Mouse (Mus musculus): ENCODE measurements around the gene Ahcy. TPM values are rescaled to one million over a fixed set of nuclear protein-coding genes. Genes with fewer than 3 reads are reported as not detected.

Ahcy gene
- polyA plus RNA-seq, 1 experiment from 2014 or later = 14.4 TPM

DNA sequence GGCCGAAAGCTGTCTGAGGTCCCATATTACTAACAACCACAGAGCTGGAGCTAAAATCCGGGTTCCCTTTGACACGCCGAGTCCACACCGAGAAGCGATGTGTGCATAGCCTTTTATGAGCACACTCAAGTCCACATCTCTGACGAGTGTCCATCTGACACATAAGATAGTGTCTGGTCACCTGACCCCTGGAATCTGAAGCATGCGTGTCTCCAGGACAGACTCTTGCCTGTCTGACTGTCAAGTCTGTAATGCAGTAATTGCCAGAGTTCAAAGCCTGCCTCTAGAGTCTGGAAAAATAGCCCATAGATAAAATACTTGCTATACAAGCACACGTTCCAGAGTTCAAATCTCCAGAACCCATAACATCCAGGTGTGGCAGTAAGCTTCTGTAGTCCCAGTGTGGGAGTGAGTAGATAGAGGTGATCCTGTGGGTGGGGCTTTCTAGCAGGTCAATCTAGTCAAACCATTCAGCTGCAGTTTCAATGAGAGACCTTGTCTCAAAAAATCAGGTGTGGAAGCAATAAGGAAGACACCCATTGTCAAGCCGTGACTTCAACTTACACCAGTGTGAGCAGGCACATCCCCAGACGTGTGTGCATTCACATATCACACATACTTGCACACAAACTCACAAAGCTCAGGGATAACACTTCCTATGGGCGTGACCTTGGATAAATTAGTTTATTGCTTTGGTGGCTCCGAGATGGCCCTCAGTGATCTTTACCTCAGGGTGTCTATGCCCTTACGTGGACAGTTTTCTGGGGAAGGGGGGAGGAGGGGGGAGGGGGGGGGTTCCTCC is 25.9 kb upstream of the Ahcy start:
- Histone ChIP-seq H3K4me2 (replicated peaks; ENCODE audit: low read depth, low read length) (no peak overlapping the region), H3K27me3 (replicated peaks; ENCODE audit: insufficient read depth, low read length) (no peaks in the 10 kb centered on the region), H3K9ac (replicated peaks; ENCODE audit: low read depth) (no peak overlapping the region), H3K4me3 (ENCODE audit: low read depth, low read length) (no peak overlapping the region), H3K4me1 (ENCODE audit: insufficient read depth, low read depth, low read length) (no peaks in the 10 kb centered on the region), H3K27ac (ENCODE audit: low read length) (no peak overlapping the region), H3K36me3 (ENCODE audit: insufficient read depth, low read length) (no peaks in the 10 kb centered on the region), H3K9me3 (ENCODE audit: low read length) (no peaks in the 10 kb centered on the region)
- no peak for ATAC-seq
- no peak for DNase-seq (ENCODE audit: low spot score)
- 55% methylated on average over 14 of the region's 14 CpGs for WGBS
- TF ChIP-seq EP300 (IDR thresholded peaks at IDR 0.05) (no peak), CTCF (IDR thresholded peaks at IDR 0.05) (no peak)

DNA sequence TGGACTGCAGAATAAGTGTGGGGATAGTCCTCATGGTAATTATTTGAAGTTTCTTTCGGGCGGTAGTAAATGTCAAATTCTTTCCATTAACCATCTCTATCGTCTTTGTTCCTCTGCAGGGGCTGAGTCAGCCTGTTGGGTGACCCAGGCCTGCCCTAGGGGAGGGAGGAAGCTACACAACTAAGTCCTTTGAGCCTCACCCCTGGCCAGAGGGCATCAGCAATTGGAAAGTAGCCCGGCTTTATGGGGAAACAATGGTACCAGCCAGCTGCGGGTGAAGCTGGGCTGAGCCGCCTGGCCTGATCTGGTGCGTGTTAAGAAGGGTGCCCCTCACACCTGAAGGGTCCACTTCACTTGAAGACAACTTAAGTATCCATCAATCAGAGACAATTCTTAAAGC is 25.1 kb upstream of the Ahcy start:
- no peak overlapping the region for H3K9ac ChIP-seq (replicated peaks; ENCODE audit: low read depth)
- no peak overlapping the region for H3K4me2 ChIP-seq (replicated peaks; ENCODE audit: low read depth, low read length)
- TF ChIP-seq CTCF (IDR thresholded peaks at IDR 0.05) = no peak
- no peak for TF ChIP-seq EP300 (IDR thresholded peaks at IDR 0.05)
- H3K27ac ChIP-seq (ENCODE audit: low read length) = no peak overlapping the region
- H3K4me3 ChIP-seq (ENCODE audit: low read depth, low read length) = no peak overlapping the region
- H3K36me3 ChIP-seq (ENCODE audit: insufficient read depth, low read length) = no peaks in the 10 kb centered on the region
- WGBS = 59% methylated on average over 7 of the region's 7 CpGs
- H3K27me3 ChIP-seq (replicated peaks; ENCODE audit: insufficient read depth, low read length) = no peaks in the 10 kb centered on the region
- ATAC-seq = no peak
- no peaks in the 10 kb centered on the region for H3K9me3 ChIP-seq (ENCODE audit: low read length)
- no peaks in the 10 kb centered on the region for H3K4me1 ChIP-seq (ENCODE audit: insufficient read depth, low read depth, low read length)
- no peak for DNase-seq (ENCODE audit: low spot score)

DNA sequence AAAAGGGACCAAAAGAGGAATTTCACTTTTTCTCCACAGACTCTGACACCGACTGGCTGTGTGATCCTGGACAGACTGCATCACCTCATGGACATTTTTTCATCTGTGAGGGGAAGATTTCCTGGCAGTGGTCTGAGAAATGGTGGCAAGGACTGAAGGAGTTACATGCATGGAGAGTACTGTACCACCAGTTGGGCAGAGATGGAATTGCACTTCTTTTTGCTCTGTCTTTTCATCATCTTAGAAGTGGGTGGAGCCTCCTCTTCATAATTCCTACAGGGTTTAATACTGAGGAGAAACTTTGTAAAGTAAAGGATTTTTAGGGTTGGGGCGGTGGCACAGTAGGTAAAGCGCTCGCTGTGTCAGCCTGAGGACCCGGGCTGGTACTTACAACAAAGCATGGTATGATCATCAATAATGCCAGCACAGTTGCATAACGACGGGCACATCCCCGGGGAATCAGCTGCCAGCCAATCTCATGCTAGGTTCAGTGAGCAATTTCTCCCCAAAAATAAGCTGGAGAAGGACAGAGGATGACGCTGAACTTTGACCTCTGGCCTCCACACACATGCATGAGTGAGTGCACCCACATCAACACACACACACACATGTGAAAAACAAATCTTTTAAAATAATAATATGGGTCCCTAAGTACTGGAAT is 24.6 kb upstream of the Ahcy start:
- no peak overlapping the region for H3K27ac ChIP-seq (ENCODE audit: low read length)
- TF ChIP-seq EP300 (IDR thresholded peaks at IDR 0.05) = no peak
- TF ChIP-seq CTCF (IDR thresholded peaks at IDR 0.05) = peak; percentile 35
- no peak overlapping the region for H3K4me2 ChIP-seq (replicated peaks; ENCODE audit: low read depth, low read length)
- no peaks in the 10 kb centered on the region for H3K36me3 ChIP-seq (ENCODE audit: insufficient read depth, low read length)
- 89% methylated on average over 9 of the region's 9 CpGs for WGBS
- no peak overlapping the region for H3K4me3 ChIP-seq (ENCODE audit: low read depth, low read length)
- DNase-seq (ENCODE audit: low spot score) = peak; percentile 47
- H3K4me1 ChIP-seq (ENCODE audit: insufficient read depth, low read depth, low read length) = no peaks in the 10 kb centered on the region
- no peaks in the 10 kb centered on the region for H3K27me3 ChIP-seq (replicated peaks; ENCODE audit: insufficient read depth, low read length)
- no peak overlapping the region for H3K9ac ChIP-seq (replicated peaks; ENCODE audit: low read depth)
- no peaks in the 10 kb centered on the region for H3K9me3 ChIP-seq (ENCODE audit: low read length)
- no peak for ATAC-seq

DNA sequence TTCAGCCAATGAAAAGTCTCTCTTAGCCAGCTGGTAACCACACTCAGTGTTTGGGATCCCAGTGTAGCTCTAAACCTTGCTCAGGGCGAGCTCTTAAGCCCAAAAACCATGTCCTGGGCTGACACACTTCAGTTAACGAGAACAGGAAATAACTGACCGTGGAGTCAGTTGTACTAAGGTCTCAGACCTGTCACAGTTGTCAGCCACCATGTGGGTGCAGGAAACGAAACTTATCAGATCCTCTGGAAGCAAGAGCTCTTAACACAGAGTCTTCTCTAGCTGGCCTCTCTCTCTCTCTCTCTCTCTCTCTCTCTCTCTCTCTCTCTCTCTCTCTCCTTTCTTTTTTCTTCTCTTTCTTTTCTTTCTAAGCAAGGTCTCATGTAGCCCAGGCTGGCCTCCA is 19.1 kb upstream of the Ahcy start:
- no peaks in the 10 kb centered on the region for H3K9me3 ChIP-seq (ENCODE audit: low read length)
- no peak overlapping the region for H3K4me3 ChIP-seq (ENCODE audit: low read depth, low read length)
- no peaks in the 10 kb centered on the region for H3K27me3 ChIP-seq (replicated peaks; ENCODE audit: insufficient read depth, low read length)
- TF ChIP-seq EP300 (IDR thresholded peaks at IDR 0.05) (no peak), CTCF (IDR thresholded peaks at IDR 0.05) (no peak)
- no peak overlapping the region for H3K9ac ChIP-seq (replicated peaks; ENCODE audit: low read depth)
- H3K4me2 ChIP-seq (replicated peaks; ENCODE audit: low read depth, low read length) = no peak overlapping the region
- H3K36me3 ChIP-seq (ENCODE audit: insufficient read depth, low read length) = no peaks in the 10 kb centered on the region
- no peak overlapping the region for H3K27ac ChIP-seq (ENCODE audit: low read length)
- DNase-seq (ENCODE audit: low spot score) (no peak), ATAC-seq (no peak)
- H3K4me1 ChIP-seq (ENCODE audit: insufficient read depth, low read depth, low read length) = no peaks in the 10 kb centered on the region
- 24% methylated on average over 4 of the region's 4 CpGs for WGBS

DNA sequence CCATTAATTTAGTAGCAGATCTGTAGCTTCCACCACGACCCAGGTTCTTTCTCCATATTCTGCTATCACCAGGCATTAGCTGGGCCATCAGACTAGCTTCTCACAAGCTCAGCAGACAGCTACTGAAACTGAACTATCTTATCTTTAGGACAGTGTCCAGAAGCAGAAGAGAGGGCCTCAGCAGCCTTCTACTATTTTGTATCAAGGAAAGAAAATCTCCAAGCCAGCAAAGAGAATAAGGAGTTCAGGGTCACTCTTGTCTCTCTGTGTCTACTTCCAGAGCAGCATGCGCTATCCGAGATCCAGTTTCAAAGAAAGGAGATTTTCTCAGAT is 17.4 kb upstream of the Ahcy start:
- H3K4me3 ChIP-seq (ENCODE audit: low read depth, low read length) = no peak overlapping the region
- no peak for ATAC-seq
- no peaks in the 10 kb centered on the region for H3K36me3 ChIP-seq (ENCODE audit: insufficient read depth, low read length)
- H3K4me1 ChIP-seq (ENCODE audit: insufficient read depth, low read depth, low read length) = no peaks in the 10 kb centered on the region
- no peaks in the 10 kb centered on the region for H3K27me3 ChIP-seq (replicated peaks; ENCODE audit: insufficient read depth, low read length)
- H3K9ac ChIP-seq (replicated peaks; ENCODE audit: low read depth) = no peak overlapping the region
- no peak overlapping the region for H3K27ac ChIP-seq (ENCODE audit: low read length)
- H3K9me3 ChIP-seq (ENCODE audit: low read length) = no peaks in the 10 kb centered on the region
- 78% methylated on average over 3 of the region's 3 CpGs for WGBS
- H3K4me2 ChIP-seq (replicated peaks; ENCODE audit: low read depth, low read length) = no peak overlapping the region
- TF ChIP-seq CTCF (IDR thresholded peaks at IDR 0.05) (no peak), EP300 (IDR thresholded peaks at IDR 0.05) (no peak)
- no peak for DNase-seq (ENCODE audit: low spot score)

DNA sequence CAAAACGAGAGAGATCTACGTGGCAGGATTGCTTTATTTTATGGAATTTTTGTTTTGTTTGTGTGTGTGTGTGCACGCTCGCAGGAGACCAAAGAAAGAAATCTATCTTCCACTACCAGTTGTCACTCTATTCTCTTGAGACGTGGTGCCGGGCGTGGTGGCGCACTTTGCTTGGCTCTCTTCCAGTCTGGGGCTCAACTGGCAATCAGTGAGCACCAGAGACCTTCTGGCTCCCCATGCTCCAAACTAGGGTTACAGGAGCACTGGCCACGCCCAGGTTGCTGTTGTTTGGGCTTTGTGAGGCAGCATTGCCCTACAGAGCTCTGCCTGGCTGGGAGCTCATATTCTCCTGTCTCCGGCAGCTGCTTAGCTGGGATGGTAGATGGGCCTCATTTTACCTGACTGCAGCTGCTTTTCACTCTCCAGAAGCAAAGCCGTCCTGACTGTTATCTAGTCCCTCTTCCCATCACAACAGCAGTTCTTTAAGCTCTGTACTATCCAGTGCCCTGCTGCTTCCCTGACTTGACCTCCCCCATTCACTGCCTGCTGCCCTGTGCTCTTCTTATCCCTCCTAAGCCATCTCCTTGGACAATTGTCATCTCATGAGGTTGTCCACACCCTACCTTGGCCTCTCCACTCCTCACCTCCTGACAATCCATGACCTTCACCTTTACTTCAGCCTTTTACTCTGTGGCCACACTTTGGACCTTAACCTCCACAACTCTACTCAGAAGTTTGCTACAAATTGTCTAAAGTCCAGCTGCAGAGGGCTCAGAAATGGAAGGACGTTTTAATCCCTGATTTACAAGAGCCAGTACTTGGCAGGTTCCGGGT is 16.8 kb upstream of the Ahcy start:
- TF ChIP-seq CTCF (IDR thresholded peaks at IDR 0.05) = no peak
- no peak for TF ChIP-seq EP300 (IDR thresholded peaks at IDR 0.05)
- Histone ChIP-seq H3K4me2 (replicated peaks; ENCODE audit: low read depth, low read length) (no peak overlapping the region), H3K27ac (ENCODE audit: low read length) (no peak overlapping the region), H3K4me3 (ENCODE audit: low read depth, low read length) (no peak overlapping the region), H3K27me3 (replicated peaks; ENCODE audit: insufficient read depth, low read length) (no peaks in the 10 kb centered on the region), H3K9me3 (ENCODE audit: low read length) (no peaks in the 10 kb centered on the region), H3K9ac (replicated peaks; ENCODE audit: low read depth) (no peak overlapping the region), H3K36me3 (ENCODE audit: insufficient read depth, low read length) (no peaks in the 10 kb centered on the region), H3K4me1 (ENCODE audit: insufficient read depth, low read depth, low read length) (no peaks in the 10 kb centered on the region)
- WGBS = 36% methylated on average over 13 of the region's 13 CpGs
- DNase-seq (ENCODE audit: low spot score) = no peak
- no peak for ATAC-seq
